Mouse (Mus musculus) right cerebral cortex, postnatal 14 days (tissue): Measurements from ENCODE around the gene Gripap1.
"Not testable (repeated sequence)": the region's sequence is repeated elsewhere in the genome, so short reads cannot be mapped to it uniquely, and the experiment has no call there.

ENCODE experiments used
- DNase-seq: peaks from one replicate; pipeline ENCODE4 v3.0.0; 2022

Gripap1 gene

GRCm38 (mm10) chrX:7779294-7779693 lies 10.3 kb upstream of the Gripap1 start:
- DNase-seq: no peak

- DNase-seq: no peak
Observed at GRCm38 (mm10) chrX:7782603-7783092, 6.9 kb upstream of the Gripap1 start.

- no peak for DNase-seq
Observed at GRCm38 (mm10) chrX:7790309-7790708, 744 bp downstream of the Gripap1 start.

GRCm38 (mm10) chrX:7793361-7793760 lies 3.8 kb downstream of the Gripap1 start:
- no peak for DNase-seq

GRCm38 (mm10) chrX:7795016-7795415 lies 5.5 kb downstream of the Gripap1 start:
- no peak for DNase-seq

- DNase-seq: no peak
Observed at GRCm38 (mm10) chrX:7797327-7797726, 7.8 kb downstream of the Gripap1 start.

- DNase-seq: not testable (repeated sequence)
Observed at GRCm38 (mm10) chrX:7802157-7802556, 12.6 kb downstream of the Gripap1 start.

- peak; percentile 32 for DNase-seq
Observed at GRCm38 (mm10) chrX:7815016-7815415, 25.5 kb downstream of the Gripap1 start.

GRCm38 (mm10) chrX:7821865-7822779 lies 32.6 kb downstream of the Gripap1 start, which contains the start of gene Kcnd1:
Gene Kcnd1 (plus strand): TSS chrX:7822289.
- DNase-seq: peak; percentile 63

- DNase-seq: no peak
Observed at GRCm38 (mm10) chrX:7837146-7837545, 47.6 kb downstream of the Gripap1 start.

GRCm38 (mm10) chrX:7840842-7841162 lies 51.2 kb downstream of the Gripap1 start:
- no peak for DNase-seq

GRCm38 (mm10) chrX:7841163-7842162 lies 51.9 kb downstream of the Gripap1 start, which contains the start of gene Otud5:
Gene Otud5 (plus strand): TSS chrX:7841364.
- DNase-seq: peak; percentile 92

- DNase-seq: peak; percentile 42
Observed at GRCm38 (mm10) chrX:7842318-7842717, 52.8 kb downstream of the Gripap1 start.

- DNase-seq: no peak
Observed at GRCm38 (mm10) chrX:7847845-7848244, 58.3 kb downstream of the Gripap1 start.

- no peak for DNase-seq
Observed at GRCm38 (mm10) chrX:7854578-7854977, 65.0 kb downstream of the Gripap1 start.

GRCm38 (mm10) chrX:7859191-7859753 lies 69.7 kb downstream of the Gripap1 start:
- DNase-seq: no peak

GRCm38 (mm10) chrX:7863181-7863580 lies 73.6 kb downstream of the Gripap1 start:
- no peak for DNase-seq

GRCm38 (mm10) chrX:7864551-7864950 lies 75.0 kb downstream of the Gripap1 start:
- DNase-seq: no peak

GRCm38 (mm10) chrX:7865343-7865742 lies 75.8 kb downstream of the Gripap1 start:
- no peak for DNase-seq

GRCm38 (mm10) chrX:7865786-7866185 lies 76.2 kb downstream of the Gripap1 start:
- DNase-seq: no peak

GRCm38 (mm10) chrX:7867141-7867540 lies 77.6 kb downstream of the Gripap1 start:
- no peak for DNase-seq

GRCm38 (mm10) chrX:7868506-7868905 lies 78.9 kb downstream of the Gripap1 start:
- no peak for DNase-seq

- no peak for DNase-seq
Observed at GRCm38 (mm10) chrX:7869826-7870225, 80.3 kb downstream of the Gripap1 start.
